Mouse (Mus musculus) lung, postnatal 25 days (tissue): ENCODE data around the gene Map4k2.
A peak's percentile ranks its signal among the peaks of the same experiment; 100 is the strongest.

Source experiments
- DNase-seq: peaks from one replicate; pipeline ENCODE4 v3.0.0; 2022; ENCODE audit warnings: low spot score

Gene Map4k2

GRCm38 (mm10) chr19:6380411-6381166, 39.7 kb downstream of the Map4k2 start:
- DNase-seq: no peak

- DNase-seq: no peak
Measured at GRCm38 (mm10) chr19:6381238-6381637, 40.3 kb downstream of the Map4k2 start.

DNA sequence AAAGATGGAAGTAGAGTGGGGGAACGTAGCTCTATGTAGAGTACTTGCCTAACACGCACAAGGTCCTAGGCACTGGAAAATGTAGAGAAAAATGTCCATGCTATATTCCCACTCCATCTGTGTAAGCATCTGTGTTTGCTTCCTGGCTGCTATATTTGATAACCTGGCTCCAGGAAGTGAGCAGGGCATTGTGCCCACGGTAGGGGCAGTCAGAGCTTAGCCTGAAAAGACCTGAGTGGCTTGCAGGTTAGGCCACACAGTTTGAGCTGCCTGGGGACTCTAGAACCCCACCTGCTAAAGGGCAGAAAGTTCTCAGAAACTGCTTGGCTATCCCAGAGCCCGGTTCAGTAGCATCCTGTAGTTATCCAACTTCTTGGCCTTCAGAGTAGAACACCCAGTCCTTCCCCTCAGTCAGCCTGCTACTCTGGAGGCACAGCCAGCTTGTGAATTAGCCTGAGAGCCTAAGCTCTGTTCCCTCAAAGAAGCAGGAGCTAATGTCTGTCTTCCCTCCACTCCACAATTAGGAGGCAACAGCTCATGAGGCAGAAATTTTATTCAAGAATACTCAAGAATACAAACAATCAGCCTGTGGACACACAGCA, 41.5 kb downstream of the Map4k2 start:
- DNase-seq: no peak

DNA sequence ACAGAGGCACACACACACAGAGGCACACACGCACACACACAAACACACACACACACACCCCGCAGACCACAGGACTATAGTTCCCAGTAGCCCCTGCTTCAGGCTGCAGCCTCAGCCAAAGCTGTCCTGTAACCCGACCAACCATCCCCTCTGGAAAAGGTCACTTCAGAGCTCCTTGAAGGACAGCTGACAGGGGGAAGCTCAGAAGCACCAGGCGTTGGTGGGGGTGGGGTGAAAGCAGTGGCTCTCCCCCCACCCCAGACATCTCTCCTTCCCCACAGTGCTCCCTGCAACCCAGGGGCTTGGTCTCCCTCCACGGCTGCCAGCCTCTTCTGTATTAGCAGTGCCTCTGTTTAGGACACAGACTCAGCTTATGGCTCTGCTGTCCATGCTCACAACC, 42.5 kb downstream of the Map4k2 start:
- no peak for DNase-seq

DNA sequence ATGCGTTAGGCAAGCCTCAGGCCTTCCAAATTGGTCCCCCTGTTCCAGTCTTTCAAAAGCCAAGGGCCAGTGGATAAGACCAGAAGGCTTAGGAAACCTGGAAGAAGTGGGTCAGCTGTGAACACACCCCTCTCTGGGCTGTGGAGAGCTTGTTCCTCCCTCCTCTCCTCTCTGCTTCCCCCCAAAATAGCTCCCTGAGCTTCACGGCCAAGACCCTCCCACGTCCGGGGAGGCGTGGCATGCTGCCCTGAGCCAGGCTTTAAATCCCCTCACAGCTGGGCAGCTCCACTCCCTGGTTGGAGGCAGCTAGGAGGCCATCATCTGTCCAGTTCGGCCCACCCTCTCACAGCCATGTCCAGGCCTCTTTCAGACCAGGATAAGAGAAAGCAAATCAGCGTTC, 43.2 kb downstream of the Map4k2 start, which contains the start of gene Pygm:
Gene Pygm (plus strand): TSS at position 272 of the 400 bp plus-strand sequence.
- DNase-seq: peak; percentile 64

- DNase-seq: no peak
Measured at GRCm38 (mm10) chr19:6384954-6385353, 44.0 kb downstream of the Map4k2 start.

DNA sequence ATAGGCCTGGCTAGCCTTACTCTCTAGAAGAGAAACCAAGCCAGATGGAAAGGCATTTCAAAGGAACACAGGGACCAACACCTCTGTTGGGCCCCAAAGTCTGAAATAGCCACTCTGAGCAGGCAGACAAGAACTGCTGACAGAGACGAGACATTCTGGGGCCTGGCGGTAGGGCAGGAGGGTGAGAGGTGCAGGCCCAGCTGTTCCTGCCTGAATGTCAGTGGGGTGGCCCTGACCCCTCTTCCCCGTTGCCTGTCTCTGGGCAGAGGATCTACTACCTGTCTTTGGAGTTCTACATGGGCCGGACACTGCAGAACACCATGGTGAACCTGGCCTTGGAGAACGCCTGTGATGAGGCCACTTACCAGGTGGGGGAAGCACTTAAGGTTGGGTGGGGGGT, 44.5 kb downstream of the Map4k2 start:
- no peak for DNase-seq

DNA sequence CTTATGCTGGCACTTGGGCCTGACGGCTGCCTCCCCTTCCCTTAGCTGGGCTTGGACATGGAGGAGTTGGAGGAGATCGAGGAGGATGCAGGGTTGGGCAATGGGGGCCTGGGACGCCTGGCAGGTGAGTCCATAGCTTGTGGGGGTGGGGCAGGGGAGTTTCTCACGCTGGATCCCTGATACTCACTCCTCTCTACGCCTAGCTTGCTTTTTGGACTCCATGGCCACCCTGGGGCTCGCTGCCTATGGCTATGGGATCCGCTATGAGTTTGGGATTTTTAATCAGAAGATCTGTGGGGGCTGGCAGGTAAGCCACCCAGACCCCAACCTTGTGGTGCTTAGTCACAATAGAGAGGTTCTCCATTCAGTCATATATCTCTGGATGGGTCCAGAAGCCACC, 44.9 kb downstream of the Map4k2 start:
- no peak for DNase-seq

- no peak for DNase-seq
Measured at GRCm38 (mm10) chr19:6386234-6386633, 45.3 kb downstream of the Map4k2 start.

GRCm38 (mm10) chr19:6388006-6388405, 47.1 kb downstream of the Map4k2 start:
- no peak for DNase-seq

DNA sequence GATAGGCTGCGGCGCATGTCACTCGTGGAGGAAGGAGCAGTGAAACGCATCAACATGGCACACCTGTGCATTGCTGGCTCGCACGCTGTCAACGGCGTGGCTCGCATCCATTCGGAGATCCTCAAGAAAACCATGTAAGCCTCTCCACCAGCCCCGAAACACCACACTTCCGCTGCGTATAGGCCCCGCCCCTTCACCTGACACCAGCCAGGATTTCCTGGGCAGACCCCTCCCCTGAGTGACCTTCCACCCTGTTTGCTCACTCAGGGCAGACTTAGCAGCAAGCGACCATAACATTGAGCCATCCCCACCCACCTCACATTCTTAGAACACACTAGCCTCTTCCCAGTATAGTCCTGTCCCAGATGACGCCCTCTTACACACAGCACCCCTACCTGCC, 48.9 kb downstream of the Map4k2 start:
- peak; percentile 59 for DNase-seq

DNA sequence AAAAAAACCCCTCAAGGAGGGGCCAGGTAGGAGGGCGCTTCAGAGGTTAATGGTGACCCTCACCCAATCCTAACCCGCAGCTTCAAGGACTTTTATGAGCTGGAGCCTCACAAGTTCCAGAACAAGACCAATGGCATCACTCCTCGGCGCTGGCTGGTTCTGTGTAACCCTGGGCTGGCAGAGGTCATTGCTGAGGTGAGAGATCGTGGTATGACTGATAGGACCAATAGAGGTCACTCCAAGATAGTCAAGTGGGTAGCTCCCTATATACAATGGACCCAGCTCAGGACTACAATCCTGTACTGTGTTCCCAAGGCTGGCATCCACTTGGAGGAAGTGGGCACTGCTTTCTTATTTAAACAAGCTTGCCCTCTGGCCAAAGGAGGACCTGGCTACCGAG, 49.3 kb downstream of the Map4k2 start:
- DNase-seq: no peak

DNA sequence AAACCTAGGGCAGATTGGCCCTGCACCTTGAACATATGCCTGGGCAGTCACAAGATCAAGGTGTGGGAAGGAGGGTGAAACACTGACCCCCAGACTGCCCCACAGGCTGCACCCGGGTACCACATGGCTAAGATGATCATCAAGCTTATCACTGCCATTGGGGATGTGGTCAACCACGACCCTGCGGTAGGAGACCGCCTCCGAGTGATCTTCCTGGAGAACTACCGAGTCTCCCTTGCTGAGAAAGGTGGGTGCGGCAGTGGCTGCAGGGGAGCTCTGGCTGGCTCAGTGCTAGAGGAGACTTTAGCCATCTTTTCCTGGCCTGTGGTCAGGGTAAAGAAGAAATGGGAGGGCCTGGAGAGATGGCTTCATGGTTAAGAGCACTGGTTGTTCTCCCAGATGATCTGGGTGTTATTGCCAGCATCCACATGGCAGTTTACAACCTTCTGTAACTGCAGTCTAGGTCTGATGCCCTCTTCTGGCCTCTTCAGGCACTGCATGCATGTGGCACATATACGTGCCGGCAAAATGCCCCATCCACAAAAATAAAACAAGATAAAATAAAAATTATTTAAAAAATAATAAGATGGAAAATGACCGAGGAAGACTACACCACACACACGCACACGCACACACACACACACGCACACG, 51.9 kb downstream of the Map4k2 start:
- no peak for DNase-seq

GRCm38 (mm10) chr19:6393637-6394036, 52.7 kb downstream of the Map4k2 start:
- DNase-seq: no peak

DNA sequence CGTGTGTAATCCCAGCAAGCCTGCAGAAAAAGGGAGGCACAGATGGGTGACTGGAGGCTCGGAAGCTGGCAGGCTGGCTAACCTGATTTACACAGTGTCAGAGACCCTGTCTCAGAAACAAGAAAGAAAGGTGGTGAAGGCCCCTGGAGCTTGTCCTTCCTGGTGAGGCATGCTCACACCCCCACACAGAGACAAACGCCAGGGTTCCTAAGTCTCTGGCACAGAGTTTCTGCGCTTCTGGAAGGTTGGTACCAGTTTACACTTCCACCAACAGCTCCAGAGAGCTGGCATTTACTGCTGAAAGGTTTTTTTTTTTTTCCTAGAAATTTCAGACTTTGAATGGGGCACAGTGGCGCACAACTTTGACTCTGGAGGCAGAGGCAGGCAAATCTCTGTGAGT, 55.3 kb downstream of the Map4k2 start:
- no peak for DNase-seq

DNA sequence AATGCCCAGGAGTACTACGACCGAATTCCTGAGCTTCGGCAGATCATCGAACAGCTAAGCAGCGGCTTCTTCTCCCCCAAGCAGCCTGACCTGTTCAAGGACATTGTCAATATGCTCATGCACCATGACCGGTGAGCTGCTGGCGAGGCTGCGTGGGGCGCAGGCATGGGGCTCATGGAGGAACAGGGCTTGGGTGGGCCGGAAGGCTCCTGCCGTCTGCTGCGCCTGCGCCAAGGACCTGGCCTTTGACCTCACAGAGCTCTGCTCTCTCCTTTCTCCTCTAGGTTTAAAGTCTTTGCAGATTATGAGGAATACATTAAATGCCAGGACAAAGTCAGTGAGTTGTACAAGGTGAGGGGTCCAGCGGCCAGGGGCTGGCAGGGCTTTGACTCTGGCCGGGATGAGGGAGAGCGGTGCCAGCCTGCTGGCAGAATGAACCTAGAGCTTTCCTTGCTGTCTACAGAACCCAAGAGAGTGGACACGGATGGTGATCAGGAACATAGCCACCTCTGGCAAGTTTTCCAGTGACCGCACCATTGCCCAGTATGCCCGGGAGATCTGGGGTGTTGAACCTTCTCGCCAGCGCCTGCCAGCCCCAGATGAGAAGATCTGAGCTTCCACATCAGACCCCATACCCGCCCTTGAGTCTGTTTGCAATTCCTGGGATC, 56.8 kb downstream of the Map4k2 start:
- DNase-seq: no peak

GRCm38 (mm10) chr19:6398447-6399284, 57.7 kb downstream of the Map4k2 start:
- peak; percentile 89 for DNase-seq

- DNase-seq: peak; percentile 92
Measured at GRCm38 (mm10) chr19:6399285-6400095, 58.6 kb downstream of the Map4k2 start, which contains the start of gene Rasgrp2. Gene Rasgrp2, plus strand, starts transcription at chr19:6399340.

- peak; percentile 23 for DNase-seq
Measured at GRCm38 (mm10) chr19:6400096-6401086, 59.5 kb downstream of the Map4k2 start.
